In the genomic region with DNA sequence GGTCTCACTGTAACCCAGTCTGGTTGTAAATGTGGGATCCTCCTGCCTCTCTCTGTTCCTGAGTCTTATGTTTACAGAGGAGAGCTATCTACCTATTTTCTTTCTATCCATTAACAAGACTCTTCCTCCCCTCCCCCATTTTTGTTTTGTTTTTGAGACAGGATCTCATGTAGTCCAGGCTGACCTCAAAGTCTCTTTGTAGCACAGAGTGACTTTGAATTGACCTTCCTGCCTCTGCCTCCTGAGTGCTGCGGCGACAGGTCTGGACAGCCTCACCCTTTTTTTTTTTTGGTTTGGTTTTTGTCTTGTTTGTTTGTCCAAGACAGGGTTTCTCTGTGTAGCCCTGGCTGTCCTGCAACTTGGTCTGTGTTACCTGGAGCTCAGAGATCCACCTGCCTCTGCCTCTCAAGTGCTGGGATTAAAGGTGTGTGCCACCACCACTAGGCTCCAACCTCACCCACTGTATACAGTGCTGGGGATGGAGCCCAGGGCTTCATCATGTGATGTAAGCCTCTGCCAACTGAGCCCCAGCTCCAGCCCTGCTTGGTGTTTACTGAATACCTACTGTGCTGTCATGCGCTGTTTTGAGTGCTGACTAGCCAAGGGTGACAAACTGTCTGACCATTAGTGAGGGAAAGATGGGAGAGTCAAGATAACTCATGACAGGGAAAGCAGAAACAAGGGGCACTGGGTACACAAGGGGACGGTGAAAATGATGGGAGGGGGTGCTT, we compare ENCODE assay signal across 27 mouse cellular contexts. TPM values are rescaled to one million over a fixed set of nuclear protein-coding genes. Genes with fewer than 3 reads are reported as not detected.
DNase-seq lines count a peak whose midpoint lies in the region; ATAC-seq lines count a peak whose summit lies in the region.
"Had no signal": no experiment of that assay in that cellular context is flagged by ENCODE, and none has a peak within 500 bp of the region (broad histone marks: within the 10 kb centered on the region; RNA-seq: fewer than 3 reads in every experiment).

No protein-coding gene starts in this region.

- no peak overlapping the region for H3K27ac ChIP-seq in kidney, embryonic 16.5 days (ENCODE audit: low read length)
- H3K27ac ChIP-seq: embryonic facial prominence, embryonic 10.5 days; embryonic facial prominence, embryonic 15.5 days; heart, embryonic 10.5 days; heart, embryonic 15.5 days; hindbrain, embryonic 12.5 days; hindbrain, postnatal 0 days; limb, embryonic 15.5 days; liver, embryonic 13.5 days; macrophage; stomach, embryonic 15.5 days had no signal

- peak; percentile 46 to 57 for DNase-seq in kidney, adult 8-10 months
- no peak for DNase-seq in kidney, postnatal 14 days
- peak; percentile 62 for DNase-seq in R1 (ENCODE audit: low read depth, low spot score)
- DNase-seq in spleen, postnatal 14 days (ENCODE audit: low spot score in 2 of 2) = no peak
- no peak for DNase-seq in heart, postnatal 14 days
- DNase-seq: gastrocnemius, postnatal 14 days; heart, adult 11 months; lung, adult 18-20 months had no signal

- ATAC-seq in kidney, embryonic 16.5 days (ENCODE audit: low FRiP score, low TSS enrichment) = peak; percentile 81
- ATAC-seq: activated CD4-positive, CD25-positive, alpha-beta regulatory T cell, adult 4 months; forebrain, embryonic 13.5 days; hindbrain, postnatal 0 days; intestine, embryonic 16.5 days; lung, postnatal 0 days had no signal

- H3K9me3 ChIP-seq in kidney, embryonic 16.5 days (ENCODE audit: low read length) = no peaks in the 10 kb centered on the region
- H3K9me3 ChIP-seq: embryonic facial prominence, embryonic 10.5 days; embryonic facial prominence, embryonic 15.5 days; forebrain, embryonic 13.5 days; heart, embryonic 10.5 days; heart, embryonic 15.5 days; hindbrain, embryonic 12.5 days; limb, embryonic 15.5 days; liver, embryonic 13.5 days; stomach, embryonic 15.5 days had no signal

- H3K36me3 ChIP-seq in kidney, embryonic 16.5 days (ENCODE audit: insufficient read depth, low read length) = peaks cover 17% of the 10 kb centered on the region
- H3K36me3 ChIP-seq: embryonic facial prominence, embryonic 15.5 days; heart, embryonic 15.5 days; hindbrain, embryonic 12.5 days; limb, embryonic 15.5 days; liver, embryonic 13.5 days; stomach, embryonic 15.5 days had no signal

- intact Hi-C loops in heart, postnatal 14 days (cut with DNase I) = loop anchor here (5.0 kb wide), 1 partner anchor 164 kb away; no protein-coding TSS in a partner anchor

- H3K9ac ChIP-seq in kidney, embryonic 16.5 days (replicated peaks; ENCODE audit: low read length) = no peak overlapping the region
- H3K9ac ChIP-seq: embryonic facial prominence, embryonic 15.5 days; forebrain, embryonic 13.5 days; heart, embryonic 15.5 days; hindbrain, embryonic 12.5 days; limb, embryonic 15.5 days; liver, embryonic 13.5 days; stomach, embryonic 15.5 days had no signal

- H3K4me1 ChIP-seq in kidney, embryonic 16.5 days (ENCODE audit: insufficient read depth, low read length) = no peaks in the 10 kb centered on the region
- H3K4me1 ChIP-seq: heart, embryonic 10.5 days; heart, embryonic 15.5 days; hindbrain, embryonic 12.5 days; limb, embryonic 15.5 days; liver, embryonic 13.5 days; stomach, embryonic 15.5 days had no signal

- WGBS in kidney, embryonic 16.5 days = 71% methylated on average over 4 of the region's 4 CpGs

- no peak overlapping the region for H3K4me3 ChIP-seq in kidney, embryonic 16.5 days (ENCODE audit: low read length)
- H3K4me3 ChIP-seq: embryonic facial prominence, embryonic 10.5 days; embryonic facial prominence, embryonic 15.5 days; forebrain, embryonic 13.5 days; heart, embryonic 10.5 days; heart, embryonic 15.5 days; hindbrain, embryonic 12.5 days; limb, embryonic 15.5 days; liver, embryonic 13.5 days; stomach, embryonic 15.5 days had no signal

- no peak overlapping the region for H3K4me2 ChIP-seq in kidney, embryonic 16.5 days (replicated peaks; ENCODE audit: low read depth, low read length)
- H3K4me2 ChIP-seq: embryonic facial prominence, embryonic 15.5 days; forebrain, embryonic 13.5 days; heart, embryonic 15.5 days; hindbrain, embryonic 12.5 days; limb, embryonic 15.5 days; liver, embryonic 13.5 days; stomach, embryonic 15.5 days had no signal

- H3K27me3 ChIP-seq in kidney, embryonic 16.5 days (ENCODE audit: insufficient read depth, low read length) = no peaks in the 10 kb centered on the region
- H3K27me3 ChIP-seq: embryonic facial prominence, embryonic 15.5 days; stomach, embryonic 15.5 days had no signal

RNA-seq across cellular contexts. Expression of gene Rgl3, which starts 10.7 kb away (rescaled TPM):
- 33.9 and 34.2 TPM in 2 replicates for polyA plus RNA-seq in kidney, embryonic 16.5 days (2015; fragmentation: Nextera tagmentation; extraction: Ambion mirVana)
- total RNA-seq in heart, postnatal 14 days (2021) = 1 to 10 TPM; 1.0 to 1.3 TPM
- total RNA-seq: megakaryocyte-erythroid progenitor cell, adult 5-6 weeks; MEL had no signal
- polyA plus RNA-seq: activated CD4-positive, CD25-positive, alpha-beta regulatory T cell, adult 4 months had no signal

RNA-seq across cellular contexts. Expression of gene Epor, which starts 15.3 kb away (rescaled TPM):
- 11.8 and 15.7 TPM in 2 replicates for polyA plus RNA-seq in kidney, embryonic 16.5 days (2015; fragmentation: Nextera tagmentation; extraction: Ambion mirVana)
- total RNA-seq in heart, postnatal 14 days (2021) = 1 to 10 TPM; 1.6 to 2.5 TPM
- total RNA-seq: monocyte, adult 5-6 weeks had no signal

RNA-seq across cellular contexts. Expression of gene Swsap1, which starts 23.0 kb away (rescaled TPM):
- 9.0 TPM in 2 replicates for polyA plus RNA-seq in kidney, embryonic 16.5 days (2015; fragmentation: Nextera tagmentation; extraction: Ambion mirVana)
- total RNA-seq in heart, postnatal 14 days (2021) = 1 to 10 TPM; 6.1 to 7.0 TPM

RNA-seq across cellular contexts. Expression of gene Ccdc151, which starts 23.9 kb away (rescaled TPM):
- 1.9 TPM in 2 replicates for polyA plus RNA-seq in kidney, embryonic 16.5 days (2015; fragmentation: Nextera tagmentation; extraction: Ambion mirVana)
- total RNA-seq in heart, postnatal 14 days (2021) = under 1 TPM in 1 of 2 experiments, not detected in 1; 0.17 TPM
- total RNA-seq: gastrocnemius, postnatal 14 days; heart, postnatal 36 days; megakaryocyte-erythroid progenitor cell, adult 5-6 weeks; monocyte, adult 5-6 weeks had no signal
- polyA plus RNA-seq: activated CD4-positive, CD25-positive, alpha-beta regulatory T cell, adult 4 months; liver, embryonic 13.5 days had no signal

RNA-seq across cellular contexts. Expression of gene Prkcsh, which starts 24.0 kb away (rescaled TPM):
- polyA plus RNA-seq in kidney, embryonic 16.5 days (2015; fragmentation: Nextera tagmentation; extraction: Ambion mirVana) = 157 and 161 TPM in 2 replicates
- total RNA-seq in heart, postnatal 14 days (2021) = 10 to 100 TPM; 66.5 to 66.7 TPM

Comparison
In these comparisons a context has a peak if more than half of its experiments do, and no peak if none do; other contexts are left out.
1. DNase-seq: peak in kidney, adult 8-10 months (2 of 2) and R1 (single experiment); none in kidney, postnatal 14 days (single experiment), spleen, postnatal 14 days (0 of 2) and heart, postnatal 14 days (0 of 2).